Mouse (Mus musculus): ENCODE data around the gene Eras. TPM values are rescaled to one million over a fixed set of nuclear protein-coding genes. Genes with fewer than 3 reads are reported as not detected.
"Not testable (repeated sequence)": the region's sequence is repeated elsewhere in the genome, so short reads cannot be mapped to it uniquely, and the experiment has no call there.

The Eras gene
- polyA plus RNA-seq, 1 experiment = not detected

DNA sequence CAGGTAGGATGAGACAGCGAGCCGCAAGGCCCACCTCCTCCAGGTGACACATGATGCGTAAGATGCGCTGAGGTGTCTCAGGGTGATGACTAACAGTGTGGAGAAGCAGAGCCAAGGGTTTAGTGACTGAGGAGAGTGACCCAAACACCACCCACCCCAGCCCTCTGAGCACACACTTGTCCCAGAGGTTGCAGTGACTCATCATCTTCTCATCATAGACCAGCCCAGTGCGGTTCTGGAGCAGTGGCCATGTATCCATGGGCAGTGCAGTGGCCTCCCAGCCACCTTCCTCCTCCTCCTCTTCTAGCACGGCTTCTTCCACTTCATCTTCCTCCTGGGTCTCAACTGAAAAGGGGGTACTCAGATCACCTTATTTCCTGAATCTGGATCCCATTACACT, 9.3 kb upstream of the Eras start:
- H3K27me3 ChIP-seq (ENCODE audit: control insufficient read depth, insufficient read depth, low read length) = no peaks in the 10 kb centered on the region
- no peaks in the 10 kb centered on the region for H3K36me3 ChIP-seq (ENCODE audit: control insufficient read depth, insufficient read depth, low read length)
- H3K27ac ChIP-seq (ENCODE audit: insufficient read depth, low read depth, low read length) = no peak overlapping the region
- H3K4me1 ChIP-seq (ENCODE audit: control insufficient read depth, insufficient read depth, insufficient read length, low read length) = no peaks in the 10 kb centered on the region
- no peak overlapping the region for H3K4me3 ChIP-seq (ENCODE audit: low read depth, low read length)
- WGBS = 90% methylated on average over 6 of the region's 6 CpGs
- no peak for TF ChIP-seq POLR2A (IDR thresholded peaks at IDR 0.05; ENCODE audit: low read depth, low read length)
- TF ChIP-seq CTCF (IDR thresholded peaks at IDR 0.05; ENCODE audit: extremely low read depth, insufficient read length, insufficient replicate concordance, low read depth, low read length) = no peak

DNA sequence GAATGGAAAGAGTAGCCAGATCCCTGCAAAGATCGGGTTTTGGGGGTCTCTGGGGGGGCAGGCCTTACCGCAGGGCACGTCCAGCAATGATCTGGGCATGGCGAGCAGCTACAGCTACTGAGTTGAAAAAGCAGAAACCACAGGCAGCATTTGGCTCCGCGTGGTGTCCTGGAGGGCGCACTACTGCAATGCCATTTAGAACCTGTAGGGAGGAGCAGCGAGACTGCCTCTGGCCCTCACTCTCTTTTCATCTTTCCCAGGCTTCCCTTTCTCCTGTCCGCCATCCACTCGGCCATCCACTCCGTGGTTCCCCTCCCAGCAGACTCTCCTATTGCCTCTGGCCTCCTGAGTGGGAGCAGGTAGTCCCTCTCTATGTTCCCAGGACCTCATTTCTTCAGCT, 8.5 kb upstream of the Eras start:
- H3K27ac ChIP-seq (ENCODE audit: insufficient read depth, low read depth, low read length) = no peak overlapping the region
- H3K4me1 ChIP-seq (ENCODE audit: control insufficient read depth, insufficient read depth, insufficient read length, low read length) = no peaks in the 10 kb centered on the region
- no peak for TF ChIP-seq CTCF (IDR thresholded peaks at IDR 0.05; ENCODE audit: extremely low read depth, insufficient read length, insufficient replicate concordance, low read depth, low read length)
- no peak for TF ChIP-seq POLR2A (IDR thresholded peaks at IDR 0.05; ENCODE audit: low read depth, low read length)
- H3K4me3 ChIP-seq (ENCODE audit: low read depth, low read length) = no peak overlapping the region
- H3K27me3 ChIP-seq (ENCODE audit: control insufficient read depth, insufficient read depth, low read length) = no peaks in the 10 kb centered on the region
- no peaks in the 10 kb centered on the region for H3K36me3 ChIP-seq (ENCODE audit: control insufficient read depth, insufficient read depth, low read length)
- 76% methylated on average over 11 of the region's 11 CpGs for WGBS

DNA sequence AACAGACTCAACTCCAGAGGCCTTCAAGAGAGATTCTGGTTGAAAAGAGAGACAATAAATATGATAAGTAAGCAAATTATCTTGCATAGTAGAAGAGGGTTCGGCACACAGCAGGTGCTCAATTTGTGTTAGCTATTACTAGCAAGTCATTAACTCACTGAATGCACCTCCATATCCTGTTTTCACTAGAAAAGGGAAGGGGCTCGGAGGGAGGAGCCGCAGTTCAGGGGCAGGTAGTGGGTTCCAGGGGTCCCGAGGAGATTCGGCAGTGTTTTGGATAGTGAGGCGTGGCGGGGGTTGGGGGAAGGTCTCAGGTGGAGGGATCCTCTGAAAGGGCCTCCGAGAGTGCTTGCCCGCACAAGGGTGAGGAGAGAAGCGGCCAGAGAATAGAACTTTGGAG, 1.3 kb downstream of the Eras start:
- WGBS = 28% methylated on average over 10 of the region's 10 CpGs
- no peak overlapping the region for H3K4me3 ChIP-seq (ENCODE audit: low read depth, low read length)
- H3K27me3 ChIP-seq (ENCODE audit: control insufficient read depth, insufficient read depth, low read length) = peaks cover 24% of the 10 kb centered on the region
- TF ChIP-seq POLR2A (IDR thresholded peaks at IDR 0.05; ENCODE audit: low read depth, low read length) (no peak), CTCF (IDR thresholded peaks at IDR 0.05; ENCODE audit: extremely low read depth, insufficient read length, insufficient replicate concordance, low read depth, low read length) (no peak)
- H3K36me3 ChIP-seq (ENCODE audit: control insufficient read depth, insufficient read depth, low read length) = 0 out of 2 replicates have a peak, but pooled peaks cover 2% of the 10 kb centered on the region
- H3K4me1 ChIP-seq (ENCODE audit: control insufficient read depth, insufficient read depth, insufficient read length, low read length) = peaks cover 4% of the 10 kb centered on the region; the same call in 1 of the 2 replicates
- no peak overlapping the region for H3K27ac ChIP-seq (ENCODE audit: insufficient read depth, low read depth, low read length)

DNA sequence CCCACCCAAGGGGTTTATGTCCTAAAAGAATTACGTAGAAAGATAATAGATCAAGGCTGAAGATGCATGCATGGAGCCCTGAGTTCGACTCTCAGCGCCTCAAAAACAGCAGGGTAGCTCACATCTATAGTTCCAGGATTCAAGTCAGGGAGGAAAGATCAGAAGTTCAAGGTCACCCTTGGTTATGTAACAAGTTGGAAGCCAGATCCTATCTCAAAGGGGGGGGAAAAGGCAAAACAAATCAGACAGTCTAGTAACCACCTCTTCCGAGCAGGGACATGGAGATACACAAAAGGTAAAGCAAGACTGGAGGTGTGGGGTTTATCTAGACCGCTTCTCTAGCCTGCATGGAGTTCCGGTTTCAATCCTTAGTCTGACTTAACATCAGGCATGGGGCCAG, 2.1 kb downstream of the Eras start:
- H3K27ac ChIP-seq (ENCODE audit: insufficient read depth, low read depth, low read length) = no peak overlapping the region
- 83% methylated on average over 6 of the region's 6 CpGs for WGBS
- peaks cover 32% of the 10 kb centered on the region for H3K27me3 ChIP-seq (ENCODE audit: control insufficient read depth, insufficient read depth, low read length)
- no peaks in the 10 kb centered on the region for H3K36me3 ChIP-seq (ENCODE audit: control insufficient read depth, insufficient read depth, low read length)
- peaks cover 4% of the 10 kb centered on the region; the same call in 1 of the 2 replicates for H3K4me1 ChIP-seq (ENCODE audit: control insufficient read depth, insufficient read depth, insufficient read length, low read length)
- TF ChIP-seq POLR2A (IDR thresholded peaks at IDR 0.05; ENCODE audit: low read depth, low read length) (no peak), CTCF (IDR thresholded peaks at IDR 0.05; ENCODE audit: extremely low read depth, insufficient read length, insufficient replicate concordance, low read depth, low read length) (no peak)
- no peak overlapping the region for H3K4me3 ChIP-seq (ENCODE audit: low read depth, low read length)

DNA sequence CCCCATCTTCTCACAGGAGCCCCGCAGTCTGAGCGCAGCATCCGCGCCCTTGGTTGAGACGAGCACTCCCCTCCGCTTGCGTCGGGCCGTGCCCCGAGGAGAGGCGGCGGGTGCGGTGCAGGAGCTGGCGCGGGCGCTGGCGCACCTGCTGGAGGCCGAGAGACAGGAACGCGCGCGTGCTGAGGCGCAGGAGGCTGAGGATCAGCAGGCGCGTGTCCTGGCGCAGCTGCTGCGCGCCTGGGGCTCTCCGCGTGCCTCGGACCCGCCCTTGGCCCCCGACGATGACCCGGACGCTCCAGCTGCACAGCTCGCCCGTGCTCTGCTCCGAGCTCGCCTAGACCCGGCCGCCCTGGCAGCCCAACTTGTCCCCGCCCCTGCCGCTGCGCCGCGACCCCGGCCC, 6.4 kb downstream of the Eras start:
- peaks cover 22% of the 10 kb centered on the region for H3K27me3 ChIP-seq (ENCODE audit: control insufficient read depth, insufficient read depth, low read length)
- H3K4me1 ChIP-seq (ENCODE audit: control insufficient read depth, insufficient read depth, insufficient read length, low read length) = peaks cover 4% of the 10 kb centered on the region; the same call in 1 of the 2 replicates
- TF ChIP-seq CTCF (IDR thresholded peaks at IDR 0.05; ENCODE audit: extremely low read depth, insufficient read length, insufficient replicate concordance, low read depth, low read length) = no peak
- no peak for TF ChIP-seq POLR2A (IDR thresholded peaks at IDR 0.05; ENCODE audit: low read depth, low read length)
- peak overlapping the region; percentile 43 for H3K4me3 ChIP-seq (ENCODE audit: low read depth, low read length)
- 10% methylated on average over 47 of the region's 48 CpGs for WGBS
- H3K27ac ChIP-seq (ENCODE audit: insufficient read depth, low read depth, low read length) = no peak overlapping the region
- H3K36me3 ChIP-seq (ENCODE audit: control insufficient read depth, insufficient read depth, low read length) = no peaks in the 10 kb centered on the region

DNA sequence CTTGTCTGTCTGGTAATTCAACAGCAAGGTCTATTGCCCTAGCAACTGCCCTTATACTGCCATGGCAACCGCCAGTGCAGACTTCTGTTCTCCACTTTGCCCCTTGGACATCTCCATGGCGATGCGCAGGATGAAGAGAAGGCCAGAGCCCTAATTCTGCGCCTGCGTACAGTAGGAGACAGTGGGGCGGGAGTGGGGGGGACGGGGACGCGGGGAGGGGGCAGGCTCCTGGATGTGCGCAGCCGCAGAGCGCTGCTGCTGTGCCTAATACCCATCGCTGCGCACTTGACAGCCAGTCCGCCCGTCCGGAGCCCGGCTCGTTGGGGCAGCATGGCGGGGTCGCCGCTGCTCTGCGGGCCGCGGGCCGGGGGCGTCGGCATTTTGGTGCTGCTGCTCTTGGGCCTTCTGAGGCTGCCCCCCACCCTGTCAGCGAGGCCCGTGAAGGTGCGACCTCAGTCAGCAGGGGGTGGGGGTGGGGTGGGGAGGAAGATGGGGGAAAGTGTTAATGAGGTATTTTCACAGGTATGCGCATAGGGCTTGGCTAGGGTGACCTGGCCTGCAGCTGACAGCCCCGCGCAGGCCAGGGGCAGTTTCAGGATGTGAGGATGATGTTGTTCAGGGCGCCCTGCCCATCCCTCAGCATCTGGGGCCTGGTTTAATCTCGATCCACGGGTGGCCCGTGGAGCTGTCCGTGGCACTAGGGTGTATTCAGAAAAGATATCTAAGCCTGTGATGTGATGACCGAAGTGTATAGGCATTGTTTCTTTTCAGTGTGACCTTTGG, 8.6 kb downstream of the Eras start, which contains the start of gene Pcsk1n:
Gene Pcsk1n, plus strand, starts transcription at position 222 of the 783 bp plus-strand sequence.
- 19% methylated on average over 36 of the region's 40 CpGs for WGBS
- H3K36me3 ChIP-seq (ENCODE audit: control insufficient read depth, insufficient read depth, low read length) = no peaks in the 10 kb centered on the region
- no peak for TF ChIP-seq CTCF (IDR thresholded peaks at IDR 0.05; ENCODE audit: extremely low read depth, insufficient read length, insufficient replicate concordance, low read depth, low read length)
- H3K27ac ChIP-seq (ENCODE audit: insufficient read depth, low read depth, low read length) = no peak within 1 kb of the TSS
- peaks cover 22% of the 10 kb centered on the region for H3K27me3 ChIP-seq (ENCODE audit: control insufficient read depth, insufficient read depth, low read length)
- H3K4me3 ChIP-seq (ENCODE audit: low read depth, low read length) = no peak within 1 kb of the TSS
- peaks cover 4% of the 10 kb centered on the region; the same call in 1 of the 2 replicates for H3K4me1 ChIP-seq (ENCODE audit: control insufficient read depth, insufficient read depth, insufficient read length, low read length)

DNA sequence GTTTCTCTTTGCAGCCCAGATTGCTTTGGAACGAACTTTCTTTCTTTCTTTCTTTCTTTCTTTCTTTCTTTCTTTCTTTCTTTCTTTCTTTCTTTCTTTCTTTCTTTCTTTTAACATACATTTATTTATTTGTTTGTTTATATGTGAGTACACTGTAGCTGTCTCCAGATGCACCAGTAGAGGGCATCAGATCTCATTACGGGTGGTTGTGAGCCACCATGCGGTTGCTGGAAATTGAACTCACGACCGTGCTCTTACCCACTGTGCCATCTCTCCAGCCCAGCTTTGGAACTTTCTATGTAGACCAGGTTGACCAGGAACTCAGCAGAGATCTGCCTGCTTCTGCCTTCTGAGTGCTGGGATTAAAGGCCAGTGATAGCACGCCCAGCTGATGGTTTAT, 10.4 kb downstream of the Eras start:
- H3K27ac ChIP-seq (ENCODE audit: insufficient read depth, low read depth, low read length) = not testable (repeated sequence)
- 72% methylated on average over 6 of the region's 6 CpGs for WGBS

DNA sequence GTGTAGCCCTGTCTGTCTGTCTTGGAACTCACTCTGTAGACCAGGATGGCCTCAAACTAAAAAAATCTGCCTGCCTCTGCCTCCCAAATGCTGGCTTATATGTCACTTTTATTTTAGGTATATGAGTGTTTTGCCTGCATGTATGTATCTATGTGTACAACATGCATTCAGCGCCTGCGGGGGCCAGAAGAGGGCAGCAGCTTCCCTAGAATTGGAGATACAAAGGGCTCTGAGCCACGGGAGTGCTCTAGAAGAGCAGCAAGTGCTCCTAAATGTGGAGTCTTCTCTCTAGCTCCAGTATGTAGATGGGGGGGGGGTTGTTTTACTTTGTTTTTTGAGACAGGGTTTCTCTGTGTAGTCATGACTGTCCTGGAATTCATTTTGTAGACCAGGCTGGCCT, 12.7 kb downstream of the Eras start:
- not testable (repeated sequence) for H3K36me3 ChIP-seq (ENCODE audit: control insufficient read depth, insufficient read depth, low read length); H3K4me1 ChIP-seq (ENCODE audit: control insufficient read depth, insufficient read depth, insufficient read length, low read length); H3K27me3 ChIP-seq (ENCODE audit: control insufficient read depth, insufficient read depth, low read length); H3K4me3 ChIP-seq (ENCODE audit: low read depth, low read length); H3K27ac ChIP-seq (ENCODE audit: insufficient read depth, low read depth, low read length)
- 16% methylated on average over 3 of the region's 3 CpGs for WGBS

More for the DNA sequence above, 10.4 kb downstream of the Eras start:
- not testable (repeated sequence) for H3K4me1 ChIP-seq (ENCODE audit: control insufficient read depth, insufficient read depth, insufficient read length, low read length); H3K36me3 ChIP-seq (ENCODE audit: control insufficient read depth, insufficient read depth, low read length); H3K4me3 ChIP-seq (ENCODE audit: low read depth, low read length)
- H3K27me3 ChIP-seq (ENCODE audit: control insufficient read depth, insufficient read depth, low read length) = peaks cover 18% of the 10 kb centered on the region; the same call in 1 of the 2 replicates
